Mouse (Mus musculus) stomach, embryonic 16.5 days (tissue): ENCODE data around the gene Cwf19l1. TPM values are rescaled to one million over a fixed set of nuclear protein-coding genes. Genes with fewer than 3 reads are reported as not detected.

ENCODE experiments used
- ATAC-seq: fragments of 200-750 bp; cut with Nextera tagmentation; 2 replicates; pipeline ENCODE4 v1.8.0; 2017; ENCODE audit warnings: moderate number of reproducible peaks, moderate TSS enrichment; ENCODE audit not compliant: insufficient read depth, low FRiP score
- H3K27ac ChIP-seq: fragments of 300-500 bp; sonication (generic); 2 replicates; pipeline ENCODE4 v1.5.1; 2014; ENCODE audit warnings: low read length
- H3K27me3 ChIP-seq: fragments of 300-500 bp; sonication (generic); 2 replicates; pipeline ENCODE4 v1.6.1; 2014; ENCODE audit warnings: low read length, control low read depth, mixed read lengths; ENCODE audit not compliant: control insufficient read depth, insufficient read depth
- H3K36me3 ChIP-seq: fragments of 300-500 bp; sonication (generic); 2 replicates; pipeline ENCODE4 v1.6.1; 2014; ENCODE audit warnings: low read length; ENCODE audit not compliant: control insufficient read depth, insufficient read depth
- H3K4me1 ChIP-seq: fragments of 300-500 bp; sonication (generic); 2 replicates; pipeline ENCODE4 v1.6.1; 2014; ENCODE audit warnings: low read length, control low read depth, mixed read lengths; ENCODE audit not compliant: control insufficient read depth, insufficient read depth
- H3K4me2 ChIP-seq: fragments of 300-500 bp; sonication (generic); 2 replicates; pipeline ENCODE4 v1.6.1; 2014; ENCODE audit warnings: low read depth, low read length, mixed read lengths
- H3K4me3 ChIP-seq: fragments of 300-500 bp; sonication (generic); replicated peaks from 2 replicates; pipeline ENCODE4 v1.5.1; 2014; ENCODE audit warnings: mild to moderate bottlenecking, low read length
- H3K9ac ChIP-seq: fragments of 300-500 bp; sonication (generic); 2 replicates; pipeline ENCODE4 v1.6.1; 2014; ENCODE audit warnings: low read length
- H3K9me3 ChIP-seq: fragments of 300-500 bp; sonication (generic); replicated peaks from 2 replicates; pipeline ENCODE4 v1.6.1; 2016; ENCODE audit warnings: low read length, control low read depth; ENCODE audit not compliant: control insufficient read depth
- WGBS: fragments of 180-500 bp; shearing (Covaris S2); extraction: QIAGEN DNeasy Blood & Tissue Kit; methylation state at CpG from one replicate; pipeline ENCODE4 v1.1.7; 2014; 5-methylcytosine and 5-hydroxymethylcytosine counted together
- polyA plus RNA-seq: library from polyadenylated mRNA; unstranded; fragments of >200 nt; fragmentation: Nextera tagmentation; extraction: Ambion mirVana; gene quantifications from 2 replicates; pipeline ENCODE4 v1.2.1, GENCODE M21; 2015

Gene Cwf19l1
- 26.1 and 29.2 TPM in 2 replicates for polyA plus RNA-seq

DNA sequence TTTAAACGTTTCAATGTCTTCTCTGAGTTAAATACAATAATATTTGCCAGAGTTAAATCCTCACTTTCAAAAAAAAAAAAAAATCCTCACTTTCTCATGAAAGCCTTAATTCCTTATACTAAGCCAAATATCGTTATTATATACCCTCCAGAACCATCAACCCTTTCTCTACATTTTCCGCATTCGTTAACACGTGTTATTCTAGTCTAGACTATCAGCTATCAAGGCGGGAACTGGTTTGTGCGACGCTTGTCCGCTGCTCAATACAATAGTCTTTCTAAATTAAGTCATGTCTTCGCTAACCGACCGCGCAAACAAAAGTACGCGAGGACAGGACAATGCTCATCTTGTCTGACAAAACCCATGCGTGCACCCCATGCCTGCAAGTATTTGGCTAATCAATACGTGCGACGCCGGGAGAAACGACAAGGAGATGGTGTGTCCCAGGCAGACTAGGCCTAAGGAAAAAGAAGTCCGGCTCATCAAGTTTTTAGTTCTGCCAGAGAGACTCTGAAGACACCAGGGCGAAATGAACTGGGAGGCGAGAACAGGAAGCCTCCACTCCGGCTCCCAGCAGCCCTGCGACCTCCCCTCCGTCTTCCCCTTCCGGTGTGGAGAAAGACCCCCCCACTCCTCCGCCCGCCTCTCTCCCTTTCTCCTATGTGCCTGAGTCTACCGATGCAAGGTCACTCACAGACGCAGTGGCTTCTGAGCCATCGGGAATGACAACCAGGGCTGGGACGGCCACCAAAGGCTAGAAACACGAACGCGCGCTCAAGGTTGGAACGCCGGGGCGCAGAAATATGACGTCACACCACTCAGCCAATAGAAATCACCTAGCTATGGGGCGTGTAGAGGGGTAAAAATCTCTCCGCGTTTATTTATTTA, at the start of gene Cwf19l1:
TSS of gene Cwf19l1 (minus strand) at position 805 of the 888 bp plus-strand sequence.
- ATAC-seq: peak; percentile 93

DNA sequence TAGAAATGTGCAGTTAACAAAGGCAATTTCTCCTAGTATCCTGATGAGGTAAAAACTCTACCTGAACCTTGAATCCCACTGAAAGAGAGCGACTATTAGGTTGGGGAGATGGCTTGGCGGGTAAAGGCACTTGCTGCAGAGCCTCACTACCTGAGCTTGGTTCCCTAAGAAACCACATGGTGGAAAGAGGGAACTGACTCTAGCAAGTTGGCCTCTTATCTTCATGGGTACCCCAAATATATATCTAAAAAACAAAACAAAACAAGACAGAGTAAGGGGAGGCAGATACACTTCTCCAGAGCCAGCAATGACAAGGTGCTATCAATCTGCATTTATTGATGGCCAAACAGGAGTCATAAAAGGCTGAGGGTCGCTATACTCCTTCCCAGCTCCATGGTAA, 48.3 kb upstream of the Cwf19l1 start:
- Histone ChIP-seq H3K27me3 (no peaks in the 10 kb centered on the region), H3K4me2 (no peak overlapping the region), H3K4me3 (no peak overlapping the region), H3K9me3 (no peaks in the 10 kb centered on the region), H3K36me3 (no peaks in the 10 kb centered on the region), H3K4me1 (no peaks in the 10 kb centered on the region), H3K27ac (no peak overlapping the region), H3K9ac (no peak overlapping the region)
- WGBS: 77% methylated on average over 3 of the region's 3 CpGs
- ATAC-seq: no peak

More for the DNA sequence above, at the start of gene Cwf19l1:
- Histone ChIP-seq H3K4me1 (peaks cover 8% of the 10 kb centered on the region), H3K9ac (peak within 1 kb of the TSS; percentile 95), H3K36me3 (peaks cover 10% of the 10 kb centered on the region; the same call in 1 of the 2 replicates), H3K27ac (peak within 1 kb of the TSS; percentile 94), H3K27me3 (no peaks in the 10 kb centered on the region), H3K4me3 (peak within 1 kb of the TSS; percentile 94), H3K9me3 (no peaks in the 10 kb centered on the region), H3K4me2 (peak within 1 kb of the TSS; percentile 81)
- WGBS: under 1% methylated on average over 45 of the region's 45 CpGs

DNA sequence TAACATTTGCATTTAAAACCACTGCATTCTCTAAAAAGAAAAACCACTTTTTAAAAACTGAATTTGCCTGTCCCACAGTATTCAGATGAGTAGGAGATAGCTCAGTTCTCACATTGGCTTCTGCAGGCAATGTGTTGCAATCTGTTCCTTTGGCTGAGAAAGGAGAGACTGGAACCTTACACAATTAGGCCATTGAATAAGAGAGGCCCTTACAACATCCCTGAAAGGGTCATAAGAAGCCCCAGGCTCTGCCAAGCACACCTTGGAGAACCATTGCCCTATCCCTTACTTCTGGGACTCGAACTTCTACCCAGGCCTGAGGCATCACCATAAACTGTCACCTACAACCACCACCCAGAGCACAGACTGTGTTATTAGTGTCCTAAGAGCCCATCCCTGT, 44.8 kb upstream of the Cwf19l1 start:
- 75% methylated on average over 1 of the region's 1 CpGs for WGBS
- Histone ChIP-seq H3K4me1 (no peaks in the 10 kb centered on the region), H3K27me3 (no peaks in the 10 kb centered on the region), H3K36me3 (no peaks in the 10 kb centered on the region), H3K9ac (no peak overlapping the region), H3K4me2 (no peak overlapping the region), H3K9me3 (no peaks in the 10 kb centered on the region; the same call in 1 of the 2 replicates), H3K27ac (no peak overlapping the region), H3K4me3 (no peak overlapping the region)
- no peak for ATAC-seq

DNA sequence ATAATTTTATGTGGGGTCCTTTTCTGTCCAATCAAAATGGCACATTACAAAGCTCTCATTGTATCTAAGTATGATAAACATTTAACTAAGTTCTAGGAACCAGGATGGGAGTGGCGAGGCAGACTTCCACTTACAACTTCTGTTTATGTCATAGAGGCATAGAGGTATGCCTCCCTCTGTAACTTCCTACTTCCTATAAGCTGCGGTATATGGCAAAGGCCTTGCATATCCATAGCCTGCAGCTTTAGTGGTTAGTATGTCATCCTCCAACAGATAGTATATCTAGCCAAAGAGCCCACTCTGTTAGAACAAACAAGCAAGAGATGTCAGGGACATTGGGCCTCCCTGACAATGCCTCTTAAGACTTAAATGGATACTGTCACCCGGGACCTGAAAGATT, 41.1 kb upstream of the Cwf19l1 start:
- H3K4me2 ChIP-seq: no peak overlapping the region
- ATAC-seq: no peak
- H3K4me1 ChIP-seq: no peaks in the 10 kb centered on the region
- H3K36me3 ChIP-seq: no peaks in the 10 kb centered on the region
- no peaks in the 10 kb centered on the region; the same call in 1 of the 2 replicates for H3K9me3 ChIP-seq
- 77% methylated on average over 3 of the region's 3 CpGs for WGBS
- H3K27me3 ChIP-seq: no peaks in the 10 kb centered on the region
- H3K9ac ChIP-seq: no peak overlapping the region
- no peak overlapping the region for H3K4me3 ChIP-seq
- no peak overlapping the region for H3K27ac ChIP-seq

DNA sequence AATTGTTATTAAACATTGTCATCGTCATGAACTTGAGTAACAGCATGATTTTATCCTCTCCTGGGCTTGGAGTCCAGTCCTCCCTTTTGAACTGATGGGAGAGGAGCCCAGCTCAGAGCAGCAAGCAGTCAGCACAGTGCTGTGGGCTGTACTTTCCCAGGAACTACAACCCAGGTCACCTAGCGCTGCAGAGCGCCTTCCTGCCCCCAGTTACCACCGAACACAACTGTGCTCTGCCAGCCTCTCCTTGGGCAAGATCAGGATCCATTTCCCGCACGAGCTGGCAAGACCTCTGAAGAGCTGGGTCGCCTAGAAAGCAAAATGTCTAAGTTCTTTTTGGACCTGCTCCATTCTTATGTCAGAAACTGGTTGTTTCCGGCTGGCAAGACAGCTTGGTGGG, 39.2 kb upstream of the Cwf19l1 start:
- Histone ChIP-seq H3K27ac (no peak overlapping the region), H3K36me3 (no peaks in the 10 kb centered on the region), H3K4me2 (no peak overlapping the region), H3K4me3 (no peak overlapping the region), H3K27me3 (no peaks in the 10 kb centered on the region), H3K4me1 (no peaks in the 10 kb centered on the region), H3K9me3 (no peaks in the 10 kb centered on the region; the same call in 1 of the 2 replicates), H3K9ac (no peak overlapping the region)
- ATAC-seq: no peak
- 59% methylated on average over 8 of the region's 8 CpGs for WGBS

DNA sequence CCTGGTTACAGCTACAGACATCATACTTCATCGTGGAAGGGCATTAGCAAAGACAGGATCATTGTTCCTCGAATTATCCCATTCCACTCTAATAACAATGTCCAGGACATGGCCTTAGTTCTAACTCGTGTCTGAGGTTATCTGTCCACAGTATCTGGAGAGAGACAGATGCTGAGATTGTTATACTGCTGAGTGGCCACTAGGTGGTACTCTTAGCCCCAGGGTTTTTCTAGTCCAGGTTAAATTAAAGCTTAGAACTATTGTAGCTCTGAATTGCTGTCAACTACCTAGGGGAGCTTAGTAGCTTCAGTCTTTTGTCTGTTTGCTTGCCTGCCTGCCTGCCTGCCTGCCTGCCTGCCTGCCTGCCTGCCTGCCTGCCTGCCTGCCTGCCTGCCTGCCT, 25.8 kb upstream of the Cwf19l1 start:
- H3K27ac ChIP-seq: no peak overlapping the region
- no peak for ATAC-seq
- no peaks in the 10 kb centered on the region for H3K9me3 ChIP-seq
- H3K27me3 ChIP-seq: no peaks in the 10 kb centered on the region
- H3K9ac ChIP-seq: no peak overlapping the region
- 13% methylated on average over 3 of the region's 3 CpGs for WGBS
- H3K36me3 ChIP-seq: no peaks in the 10 kb centered on the region
- no peak overlapping the region for H3K4me3 ChIP-seq
- H3K4me2 ChIP-seq: no peak overlapping the region
- H3K4me1 ChIP-seq: no peaks in the 10 kb centered on the region

DNA sequence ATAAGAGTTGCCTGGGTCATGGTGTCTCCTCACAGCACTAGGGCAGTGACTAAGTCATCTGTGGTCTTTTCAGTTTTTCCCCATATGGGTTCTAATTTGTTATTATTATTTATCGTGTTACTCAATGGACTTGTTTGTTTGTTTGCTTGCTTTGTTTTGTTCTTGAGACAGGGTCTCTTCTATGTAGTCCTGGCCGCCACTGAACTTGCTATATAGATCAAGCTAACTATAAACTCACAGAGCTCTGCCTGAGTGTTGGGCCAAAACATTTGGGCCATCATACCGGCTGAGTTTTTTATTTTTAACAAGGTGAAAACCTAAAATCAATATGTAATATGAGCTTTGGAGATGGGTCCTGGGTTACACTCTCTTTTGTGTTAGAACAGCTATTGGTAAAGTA, 23.7 kb upstream of the Cwf19l1 start:
- Histone ChIP-seq H3K9ac (no peak overlapping the region), H3K27me3 (no peaks in the 10 kb centered on the region), H3K9me3 (no peaks in the 10 kb centered on the region), H3K4me1 (no peaks in the 10 kb centered on the region), H3K4me2 (no peak overlapping the region), H3K36me3 (no peaks in the 10 kb centered on the region), H3K4me3 (no peak overlapping the region), H3K27ac (no peak overlapping the region)
- ATAC-seq: no peak
- 74% methylated on average over 3 of the region's 3 CpGs for WGBS

DNA sequence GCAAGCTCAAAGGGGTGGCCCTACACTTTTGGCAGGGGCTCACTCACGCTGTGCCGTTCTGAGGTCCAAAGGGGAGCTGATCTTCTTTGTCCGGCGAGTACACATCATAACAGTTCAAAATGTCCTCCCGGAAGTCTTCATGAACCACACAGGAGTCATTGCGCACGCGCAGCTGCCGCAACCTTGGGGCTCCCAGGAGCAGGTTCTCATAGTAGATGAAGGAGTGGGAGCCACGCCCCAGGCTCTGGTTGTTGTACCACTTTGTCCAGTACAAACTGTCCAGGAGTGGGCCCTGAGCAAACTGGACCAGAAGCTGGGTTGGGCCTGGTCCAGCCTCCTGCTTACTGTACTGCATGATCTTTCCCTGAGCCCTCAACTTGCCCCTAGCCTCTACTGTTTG, 21.3 kb upstream of the Cwf19l1 start:
- ATAC-seq: no peak
- H3K9ac ChIP-seq: no peak overlapping the region
- no peaks in the 10 kb centered on the region for H3K9me3 ChIP-seq
- no peaks in the 10 kb centered on the region for H3K27me3 ChIP-seq
- H3K27ac ChIP-seq: no peak overlapping the region
- WGBS: 94% methylated on average over 10 of the region's 10 CpGs
- H3K36me3 ChIP-seq: no peaks in the 10 kb centered on the region
- H3K4me2 ChIP-seq: no peak overlapping the region
- no peak overlapping the region for H3K4me3 ChIP-seq
- no peaks in the 10 kb centered on the region for H3K4me1 ChIP-seq

DNA sequence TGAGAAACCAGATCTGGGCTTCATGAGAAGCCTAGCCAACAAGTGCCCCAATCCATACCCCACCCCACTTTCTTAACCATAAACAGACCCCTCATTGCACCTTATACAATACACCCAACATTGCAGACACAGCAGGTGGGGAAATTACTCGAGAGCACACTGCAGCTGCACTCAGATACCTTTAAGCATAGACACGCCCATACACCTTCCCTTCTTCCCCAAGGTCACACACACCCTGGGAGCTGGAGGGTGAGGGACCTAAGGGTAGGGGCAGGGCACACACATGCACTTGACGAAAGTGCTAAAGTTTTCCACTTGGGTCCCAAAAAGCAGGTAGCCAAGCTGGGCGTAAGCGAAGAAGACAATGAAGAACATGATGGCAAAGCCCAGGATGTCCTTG, 18.1 kb upstream of the Cwf19l1 start:
- Histone ChIP-seq H3K4me3 (no peak overlapping the region), H3K27me3 (no peaks in the 10 kb centered on the region; the same call in 1 of the 2 replicates), H3K27ac (no peak overlapping the region), H3K4me2 (no peak overlapping the region), H3K36me3 (no peaks in the 10 kb centered on the region), H3K9ac (no peak overlapping the region), H3K4me1 (no peaks in the 10 kb centered on the region), H3K9me3 (no peaks in the 10 kb centered on the region)
- ATAC-seq: no peak
- 80% methylated on average over 5 of the region's 5 CpGs for WGBS
